Mouse (Mus musculus) T-helper 1 cell (primary cell): ENCODE measurements around the gene Ccdc175.

Source experiments
- in situ Hi-C: fragments of 300-600 bp; cut with MboI, MseI; formaldehyde crosslinking; loops from one replicate; pipeline ENCODE4 v1.15.1; 2025; ENCODE audit warnings: high pct_unique_total_duplicates

The Ccdc175 gene

GRCm38 (mm10) chr12:72102776-72103175 lies 82.1 kb downstream of the Ccdc175 start:
- in situ Hi-C loops: loop anchor here (10.0 kb wide), 1 partner anchor 572 kb away; no protein-coding TSS in a partner anchor

GRCm38 (mm10) chr12:72096966-72097365 lies 87.9 kb downstream of the Ccdc175 start:
- in situ Hi-C loops: loop anchor here (25.0 kb wide), 1 partner anchor 440 kb away; the partner anchor contains the start of gene Pcnx4

DNA sequence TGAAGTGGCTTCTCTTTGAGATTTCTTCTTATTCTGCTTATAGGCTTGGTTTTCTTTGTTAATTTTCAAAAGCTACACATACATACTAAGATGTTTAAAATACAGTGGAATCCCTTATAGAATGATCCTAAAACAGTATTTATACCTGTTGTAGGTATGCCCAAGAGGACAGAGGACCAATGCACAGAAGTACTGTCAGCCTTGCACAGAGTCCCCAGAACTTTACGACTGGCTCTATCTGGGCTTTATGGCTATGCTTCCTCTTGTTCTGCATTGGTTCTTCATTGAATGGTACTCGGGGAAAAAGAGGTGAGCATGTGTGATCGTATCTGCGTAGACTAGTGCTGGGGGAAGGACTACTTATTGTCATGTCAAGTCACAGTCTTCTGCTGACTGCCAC lies 95.0 kb downstream of the Ccdc175 start:
- in situ Hi-C loops: loop anchor here (5.0 to 25.0 kb wide), 4 partner anchors 255 to 1815 kb away; partner anchors contain the start of genes Daam1, Hif1a and Pcnx4

GRCm38 (mm10) chr12:72086166-72086825 lies 98.5 kb downstream of the Ccdc175 start:
- in situ Hi-C loops: loop anchor here (5.0 to 25.0 kb wide), 4 partner anchors 251 to 1819 kb away; partner anchors contain the start of genes Daam1, Hif1a and Pcnx4

DNA sequence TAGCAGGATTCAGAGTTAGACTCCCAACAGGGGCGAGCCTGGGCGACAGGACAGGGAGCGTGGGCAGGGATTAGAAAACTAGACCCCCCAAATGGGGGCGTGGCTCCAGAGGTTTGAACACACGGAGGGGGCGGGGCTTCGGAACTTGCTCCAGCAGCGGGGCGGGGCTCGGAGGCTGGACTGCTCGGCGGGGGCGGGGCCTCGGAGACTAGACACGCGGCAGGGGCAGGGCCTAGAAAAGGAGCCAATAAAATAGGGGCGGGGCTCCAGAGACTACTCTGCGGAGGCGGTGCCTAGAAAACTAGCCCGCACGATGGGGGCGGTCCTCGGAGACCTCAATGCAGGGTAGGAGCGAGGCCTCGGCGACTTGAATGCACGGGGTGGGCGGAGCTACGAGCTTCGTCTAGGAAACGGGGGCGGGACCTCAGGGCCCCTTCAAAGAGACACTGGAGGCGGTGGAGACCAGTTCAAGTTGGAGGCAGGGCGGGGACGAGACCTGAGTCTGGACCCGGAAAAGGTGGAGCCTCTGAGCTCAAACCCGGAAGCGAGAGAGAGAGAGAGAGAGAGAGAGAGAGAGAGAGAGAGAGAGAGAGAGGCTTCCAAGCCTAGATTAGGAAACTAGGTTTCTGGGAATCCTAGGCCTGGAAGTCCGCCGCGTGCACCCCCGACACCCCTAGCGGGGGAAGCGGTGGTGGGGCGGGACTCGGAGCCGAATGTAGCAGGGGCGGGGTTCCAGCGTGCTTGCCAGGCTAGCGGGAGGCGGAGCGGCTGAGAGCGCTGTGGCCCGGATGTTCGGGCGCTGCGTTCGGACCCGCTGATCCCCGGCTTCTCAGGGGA lies 99.3 kb downstream of the Ccdc175 start, which contains the start of the genes L3hypdh and Jkamp:
TSS of gene L3hypdh (minus strand) at position 111 of the 837 bp plus-strand sequence.
TSS of gene Jkamp (plus strand) at position 261 of the 837 bp plus-strand sequence.
- in situ Hi-C loops: loop anchor here (5.0 to 25.0 kb wide), 4 partner anchors 251 to 1819 kb away; partner anchors contain the start of genes Daam1, Hif1a and Pcnx4

DNA sequence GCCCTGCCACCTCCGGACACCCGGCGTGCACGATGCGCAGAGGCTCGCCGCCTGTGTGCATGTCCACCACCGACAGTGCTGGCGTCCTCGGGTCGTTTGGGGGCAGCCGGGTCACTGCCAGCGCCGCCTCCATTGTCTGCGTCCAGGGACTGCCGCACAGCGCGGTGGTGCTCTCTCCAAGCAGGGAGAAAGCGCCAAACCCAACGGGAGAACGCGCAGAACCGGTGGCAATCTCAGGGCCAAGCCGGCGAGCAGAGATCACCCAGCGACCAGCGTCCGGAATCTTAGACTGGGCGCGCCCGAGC lies 99.9 kb downstream of the Ccdc175 start:
- in situ Hi-C loops: loop anchor here (5.0 to 25.0 kb wide), 4 partner anchors 250 to 1820 kb away; partner anchors contain the start of genes Daam1, Hif1a and Pcnx4

DNA sequence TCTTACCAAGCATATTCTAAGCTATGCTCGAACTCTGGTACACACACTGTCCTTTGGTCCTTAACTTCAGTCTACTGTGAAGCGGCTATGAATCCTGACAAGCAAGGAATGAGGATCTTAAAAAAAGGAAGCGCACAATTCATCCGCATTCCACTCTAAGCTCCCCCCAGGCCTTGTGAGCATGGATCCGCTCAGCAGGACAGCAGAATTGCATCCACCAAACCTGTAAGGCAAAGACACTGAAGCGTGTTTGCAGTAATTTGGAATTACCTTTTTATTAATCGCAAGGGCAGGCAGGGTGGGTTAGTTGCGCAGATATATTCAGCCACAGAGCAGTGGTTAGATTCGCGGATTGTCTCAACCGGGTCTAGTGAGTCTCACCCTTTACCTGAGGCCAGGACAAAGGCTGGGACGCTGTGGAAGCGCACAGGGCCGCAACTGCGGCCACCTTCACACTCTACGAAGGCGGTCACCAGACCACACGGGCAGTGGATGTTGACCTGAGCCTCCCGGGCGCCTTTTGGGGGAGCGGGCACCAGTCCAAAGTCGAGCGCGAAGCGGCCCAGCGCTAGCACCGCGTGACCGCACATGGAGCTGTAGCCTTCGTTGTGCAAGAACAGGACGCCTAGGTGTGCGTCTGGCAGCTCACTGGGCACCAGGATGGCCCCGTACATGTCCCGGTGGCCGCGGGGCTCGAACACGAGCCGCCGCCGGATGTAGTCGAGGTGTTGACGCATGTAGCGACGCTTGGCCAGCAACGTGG lies 100.4 kb downstream of the Ccdc175 start:
- in situ Hi-C loops: loop anchor here (5.0 to 25.0 kb wide), 4 partner anchors 250 to 1820 kb away; partner anchors contain the start of genes Daam1, Hif1a and Pcnx4

DNA sequence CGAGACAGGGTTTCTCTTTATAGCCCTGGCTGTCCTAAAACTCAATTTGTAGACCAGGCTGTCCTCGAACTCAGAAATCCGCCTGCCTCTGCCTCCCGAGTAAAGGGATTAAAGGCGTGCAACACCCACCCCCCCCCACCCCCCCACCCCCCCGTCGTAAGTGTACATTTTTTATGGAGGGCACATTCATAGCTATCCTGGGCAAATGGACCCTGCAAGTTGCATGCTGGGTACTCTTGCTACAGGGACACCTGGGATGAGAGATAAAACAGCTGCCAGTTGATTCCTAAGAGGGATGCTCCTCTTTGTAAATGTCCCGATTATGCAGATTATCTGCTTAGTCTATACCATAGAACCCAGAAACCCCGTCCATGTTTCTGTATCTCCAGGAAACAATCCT lies 101.6 kb downstream of the Ccdc175 start:
- in situ Hi-C loops: loop anchor here (10.0 to 25.0 kb wide), 3 partner anchors 248 to 1822 kb away; partner anchors contain the start of genes Daam1, Hif1a and Pcnx4

GRCm38 (mm10) chr12:72082370-72082769 lies 102.5 kb downstream of the Ccdc175 start:
- in situ Hi-C loops: loop anchor here (10.0 to 25.0 kb wide), 3 partner anchors 248 to 1822 kb away; partner anchors contain the start of genes Daam1, Hif1a and Pcnx4

DNA sequence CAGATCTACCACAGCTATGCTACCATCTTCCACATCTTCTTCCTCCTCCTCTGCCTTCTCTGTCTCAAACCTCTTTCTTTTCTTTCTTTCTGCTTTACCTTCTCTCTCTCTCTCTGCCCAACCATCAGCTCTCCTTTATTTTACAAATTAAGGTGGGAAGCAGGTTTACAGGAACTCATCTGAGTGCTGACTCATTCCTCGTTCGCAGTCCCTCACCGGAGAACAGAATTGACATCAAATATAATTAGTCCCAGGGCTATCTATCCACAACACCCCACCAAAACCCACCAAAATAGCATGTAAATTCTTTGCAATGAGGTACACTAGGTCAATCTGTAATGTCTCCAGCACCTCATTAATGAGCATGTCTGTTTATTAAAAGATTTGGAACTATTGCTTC lies 102.9 kb downstream of the Ccdc175 start:
- in situ Hi-C loops: loop anchor here (10.0 to 25.0 kb wide), 3 partner anchors 247 to 1823 kb away; partner anchors contain the start of genes Daam1, Hif1a and Pcnx4

DNA sequence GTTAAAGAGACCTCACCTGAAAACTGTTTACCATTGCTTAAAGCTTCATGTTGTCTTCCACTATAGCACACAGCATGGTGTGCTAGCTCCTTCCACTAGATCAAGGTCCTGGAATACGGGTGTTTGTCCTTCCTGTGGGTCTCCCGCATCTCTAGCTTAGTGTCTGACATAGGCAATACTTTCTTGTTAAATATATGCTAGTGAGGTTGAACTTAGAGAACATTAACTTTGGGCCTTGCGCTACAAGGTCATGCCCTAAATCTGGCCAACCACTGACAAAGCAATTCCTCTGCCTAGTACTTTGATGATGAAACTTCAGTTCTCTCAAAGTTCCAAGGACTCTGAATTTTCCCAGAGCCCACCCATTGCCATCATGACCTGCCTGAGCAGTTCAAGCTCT lies 106.6 kb downstream of the Ccdc175 start:
- in situ Hi-C loops: loop anchor here (25.0 kb wide), 1 partner anchor 459 kb away; the partner anchor contains the start of gene Pcnx4

- in situ Hi-C loops: no loop called here
These were observed 114.2 kb downstream of the Ccdc175 start, which contains the start of gene Gpr135 for GRCm38 (mm10) chr12:72070327-72071269. Gene Gpr135, minus strand, starts transcription at chr12:72071125.

- in situ Hi-C loops: no loop called here
These were observed 115.1 kb downstream of the Ccdc175 start for GRCm38 (mm10) chr12:72069626-72070326.

DNA sequence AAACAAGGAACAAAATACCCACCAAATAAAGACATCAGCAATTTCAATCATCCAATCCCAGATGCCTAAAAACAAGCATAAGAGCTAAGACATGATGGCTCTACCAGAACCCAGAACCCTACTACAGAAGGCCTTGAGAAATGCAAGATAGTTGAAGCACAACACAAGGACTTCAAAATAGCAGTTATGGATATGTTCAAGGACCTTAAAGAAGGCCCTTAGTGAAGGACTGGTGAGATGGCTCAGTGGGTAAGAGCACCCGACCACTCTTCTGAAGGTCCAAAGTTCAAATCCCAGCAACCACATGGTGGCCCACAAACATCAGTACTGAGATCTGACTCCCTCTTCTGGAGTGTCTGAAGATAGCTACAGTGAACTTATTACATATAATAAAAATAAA lies 127.0 kb downstream of the Ccdc175 start:
- in situ Hi-C loops: no loop called here

GRCm38 (mm10) chr12:72053851-72054250 lies 131.0 kb downstream of the Ccdc175 start:
- in situ Hi-C loops: no loop called here

DNA sequence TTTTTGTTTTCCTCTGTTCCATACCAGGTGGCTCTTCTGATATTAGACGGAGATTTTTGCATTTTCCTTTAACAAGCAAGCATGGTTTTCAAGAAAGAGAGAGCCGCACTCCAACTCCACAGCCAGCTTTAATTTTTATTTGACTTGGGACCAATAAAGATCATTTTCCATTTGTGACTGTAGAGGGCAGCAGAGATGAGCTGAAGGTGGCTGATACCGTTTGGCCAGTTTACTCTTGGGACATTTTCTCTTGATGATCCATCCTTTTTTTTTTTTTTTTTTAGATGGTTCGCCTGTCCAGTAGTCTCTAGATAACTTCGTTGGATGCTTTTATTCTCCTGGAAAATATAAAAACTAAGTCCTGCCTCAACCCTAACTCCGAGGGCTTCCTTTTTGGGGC lies 131.5 kb downstream of the Ccdc175 start:
- in situ Hi-C loops: no loop called here

DNA sequence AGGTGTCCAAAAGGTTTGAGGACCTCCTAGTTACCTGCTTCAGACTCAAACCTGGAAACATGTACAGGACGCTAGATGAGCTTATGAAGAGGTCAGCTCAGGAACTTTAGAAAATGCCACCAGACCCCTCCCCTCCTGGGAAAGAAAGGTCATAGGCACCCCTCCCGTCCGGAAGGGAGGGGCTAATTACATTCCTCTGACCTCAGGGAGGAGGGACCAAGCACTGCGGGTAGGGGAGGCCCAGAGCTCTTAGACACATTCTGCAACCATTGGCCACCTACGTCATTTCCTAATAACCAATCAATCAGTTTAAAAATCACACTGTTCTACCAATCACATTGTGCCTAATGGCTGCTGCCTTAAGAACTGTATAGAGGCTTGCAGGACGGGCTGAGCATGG lies 132.3 kb downstream of the Ccdc175 start:
- in situ Hi-C loops: no loop called here
